Mouse (Mus musculus): Measurements from ENCODE around the gene Nup98. TPM values are rescaled to one million over a fixed set of nuclear protein-coding genes. Genes with fewer than 3 reads are reported as not detected.

Gene Nup98
- polyA plus RNA-seq, 1 experiment from 2014 or later: 20.8 TPM

- Histone ChIP-seq H3K4me3 (ENCODE audit: low read length) (peak overlapping the region; percentile 94), H3K9ac (ENCODE audit: low read length) (peak overlapping the region; percentile 99), H3K36me3 (ENCODE audit: control insufficient read depth, insufficient read depth) (no peaks in the 10 kb centered on the region), H3K27me3 (ENCODE audit: control insufficient read depth, insufficient read depth, low read length) (no peaks in the 10 kb centered on the region), H3K27ac (ENCODE audit: low read length) (peak overlapping the region; percentile 91), H3K4me1 (ENCODE audit: control insufficient read depth, insufficient read depth, low read length) (peaks cover 52% of the 10 kb centered on the region), H3K4me2 (ENCODE audit: low read depth, low read length) (peak overlapping the region; percentile 84), H3K9me3 (replicated peaks; ENCODE audit: control insufficient read depth, low read length) (no peaks in the 10 kb centered on the region)
- WGBS: under 1% methylated on average over 23 of the region's 23 CpGs
- peak; percentile 25 for ATAC-seq (replicated peaks; ENCODE audit: extremely low read depth, insufficient read depth, low FRiP score)
Measured at GRCm38 (mm10) chr7:102249531-102249895, 39.5 kb upstream of the Nup98 start.

DNA sequence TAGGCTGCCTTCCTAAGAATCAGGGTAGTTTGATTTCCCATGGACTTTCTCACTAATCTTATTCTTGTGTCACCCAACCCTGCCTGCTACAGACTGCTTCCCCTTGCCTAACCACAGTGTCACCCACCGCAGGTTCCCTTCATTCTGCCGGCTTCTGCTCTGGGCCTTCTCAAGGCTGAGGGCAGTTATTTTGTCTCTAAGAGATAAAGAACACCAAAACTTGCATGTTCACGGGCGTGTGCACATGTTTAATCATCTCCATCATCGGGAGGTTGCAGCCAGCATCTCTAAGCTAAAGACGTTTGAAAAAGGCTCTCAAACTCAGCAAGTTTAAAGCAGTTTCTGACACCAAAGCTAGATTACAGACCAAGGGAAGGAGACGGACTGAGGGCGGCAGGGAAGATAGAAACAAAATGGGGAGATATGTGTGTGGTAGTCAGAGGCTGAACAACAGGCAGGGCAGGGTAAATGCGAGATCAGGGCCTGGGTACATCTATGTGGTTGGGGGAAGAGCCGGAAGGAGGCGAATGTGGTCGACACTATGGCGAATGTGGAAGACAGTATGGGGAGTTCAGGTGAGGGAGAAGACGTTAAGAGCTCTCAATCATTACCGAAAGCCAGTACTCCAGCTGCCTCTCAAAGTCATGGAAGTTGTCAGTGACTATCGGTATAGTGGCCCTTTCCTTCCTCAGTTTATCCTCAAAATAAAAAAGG, 38.9 kb upstream of the Nup98 start:
- Histone ChIP-seq H3K27me3 (ENCODE audit: control insufficient read depth, insufficient read depth, low read length) (no peaks in the 10 kb centered on the region), H3K36me3 (ENCODE audit: control insufficient read depth, insufficient read depth) (no peaks in the 10 kb centered on the region), H3K4me1 (ENCODE audit: control insufficient read depth, insufficient read depth, low read length) (peaks cover 58% of the 10 kb centered on the region), H3K4me3 (ENCODE audit: low read length) (peak overlapping the region; percentile 94), H3K9me3 (replicated peaks; ENCODE audit: control insufficient read depth, low read length) (no peaks in the 10 kb centered on the region), H3K4me2 (ENCODE audit: low read depth, low read length) (peak overlapping the region; percentile 84), H3K9ac (ENCODE audit: low read length) (peak overlapping the region; percentile 99), H3K27ac (ENCODE audit: low read length) (peak overlapping the region; percentile 91)
- ATAC-seq (replicated peaks; ENCODE audit: extremely low read depth, insufficient read depth, low FRiP score): no peak
- 10% methylated on average over 16 of the region's 16 CpGs for WGBS

GRCm38 (mm10) chr7:102246956-102247797, 37.2 kb upstream of the Nup98 start:
- Histone ChIP-seq H3K9ac (ENCODE audit: low read length) (peak overlapping the region; percentile 38; the same call in 1 of the 2 replicates), H3K4me3 (ENCODE audit: low read length) (peak overlapping the region; percentile 94)

GRCm38 (mm10) chr7:102246265-102246664, 36.3 kb upstream of the Nup98 start:
- no peaks in the 10 kb centered on the region for H3K9me3 ChIP-seq (replicated peaks; ENCODE audit: control insufficient read depth, low read length)
- H3K9ac ChIP-seq (ENCODE audit: low read length): peak overlapping the region; percentile 38; the same call in 1 of the 2 replicates
- no peaks in the 10 kb centered on the region for H3K27me3 ChIP-seq (ENCODE audit: control insufficient read depth, insufficient read depth, low read length)
- H3K4me3 ChIP-seq (ENCODE audit: low read length): peak overlapping the region; percentile 94; the same call in 1 of the 2 replicates
- H3K27ac ChIP-seq (ENCODE audit: low read length): peak overlapping the region; percentile 64
- ATAC-seq (replicated peaks; ENCODE audit: extremely low read depth, insufficient read depth, low FRiP score): no peak
- 51% methylated on average over 6 of the region's 6 CpGs for WGBS
- H3K4me1 ChIP-seq (ENCODE audit: control insufficient read depth, insufficient read depth, low read length): peaks cover 74% of the 10 kb centered on the region
- H3K4me2 ChIP-seq (ENCODE audit: low read depth, low read length): peak overlapping the region; percentile 84
- H3K36me3 ChIP-seq (ENCODE audit: control insufficient read depth, insufficient read depth): peaks cover under 1% of the 10 kb centered on the region

More at GRCm38 (mm10) chr7:102246956-102247797, 37.2 kb upstream of the Nup98 start:
- ATAC-seq (replicated peaks; ENCODE audit: extremely low read depth, insufficient read depth, low FRiP score): no peak
- Histone ChIP-seq H3K9me3 (replicated peaks; ENCODE audit: control insufficient read depth, low read length) (no peaks in the 10 kb centered on the region), H3K27ac (ENCODE audit: low read length) (peak overlapping the region; percentile 36; the same call in 1 of the 2 replicates), H3K4me1 (ENCODE audit: control insufficient read depth, insufficient read depth, low read length) (peaks cover 73% of the 10 kb centered on the region), H3K36me3 (ENCODE audit: control insufficient read depth, insufficient read depth) (no peaks in the 10 kb centered on the region; the same call in 1 of the 2 replicates), H3K4me2 (ENCODE audit: low read depth, low read length) (peak overlapping the region; percentile 84), H3K27me3 (ENCODE audit: control insufficient read depth, insufficient read depth, low read length) (no peaks in the 10 kb centered on the region)
- 50% methylated on average over 12 of the region's 12 CpGs for WGBS

GRCm38 (mm10) chr7:102245775-102246174, 35.8 kb upstream of the Nup98 start:
- no peaks in the 10 kb centered on the region for H3K9me3 ChIP-seq (replicated peaks; ENCODE audit: control insufficient read depth, low read length)
- H3K27me3 ChIP-seq (ENCODE audit: control insufficient read depth, insufficient read depth, low read length): no peaks in the 10 kb centered on the region
- WGBS: 13% methylated on average over 1 of the region's 1 CpGs
- no peak overlapping the region for H3K4me3 ChIP-seq (ENCODE audit: low read length)
- peak overlapping the region; percentile 64 for H3K27ac ChIP-seq (ENCODE audit: low read length)
- no peak for ATAC-seq (replicated peaks; ENCODE audit: extremely low read depth, insufficient read depth, low FRiP score)
- H3K36me3 ChIP-seq (ENCODE audit: control insufficient read depth, insufficient read depth): peaks cover 5% of the 10 kb centered on the region
- H3K9ac ChIP-seq (ENCODE audit: low read length): peak overlapping the region; percentile 18; the same call in 1 of the 2 replicates
- H3K4me2 ChIP-seq (ENCODE audit: low read depth, low read length): peak overlapping the region; percentile 84; the same call in 1 of the 2 replicates
- H3K4me1 ChIP-seq (ENCODE audit: control insufficient read depth, insufficient read depth, low read length): peaks cover 69% of the 10 kb centered on the region

DNA sequence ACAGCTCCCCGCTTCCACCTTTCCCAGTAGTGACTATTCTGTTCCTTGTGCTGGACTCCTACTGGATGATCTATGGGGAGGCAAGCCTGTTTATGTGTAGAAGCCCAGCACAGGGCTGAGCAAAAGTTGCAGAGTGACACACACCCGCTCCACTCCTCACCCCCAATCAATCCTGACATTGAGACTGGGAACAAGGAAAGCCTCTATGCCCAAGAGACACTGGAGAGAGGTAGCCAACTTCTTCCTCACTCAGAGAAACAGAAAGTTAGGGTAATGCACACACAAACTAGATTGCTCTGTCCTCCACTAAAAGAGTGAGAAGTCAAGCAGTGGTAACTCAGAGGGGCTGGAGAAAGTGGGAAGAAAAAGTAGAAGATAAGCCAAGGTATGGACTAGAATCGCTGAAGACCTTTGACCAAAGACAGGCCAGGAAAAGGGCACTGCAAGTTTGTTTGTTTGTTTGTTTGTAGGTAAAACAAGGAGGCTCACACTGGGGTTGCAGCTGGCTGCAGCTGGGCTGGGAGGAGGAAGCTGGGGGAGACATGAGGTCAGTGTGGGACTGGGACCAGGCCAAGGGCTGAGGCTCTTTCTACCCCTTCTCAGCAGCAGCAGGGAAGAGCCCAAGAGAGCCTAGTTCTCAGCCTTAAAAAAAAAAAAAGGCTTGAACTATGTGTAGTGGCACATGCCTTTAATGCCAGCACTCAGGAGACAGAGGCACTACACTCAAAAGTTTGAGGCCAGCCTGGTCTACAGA, 35.0 kb upstream of the Nup98 start:
- H3K4me2 ChIP-seq (ENCODE audit: low read depth, low read length): no peak overlapping the region; the same call in 1 of the 2 replicates
- peaks cover 69% of the 10 kb centered on the region for H3K4me1 ChIP-seq (ENCODE audit: control insufficient read depth, insufficient read depth, low read length)
- peak overlapping the region; percentile 64 for H3K27ac ChIP-seq (ENCODE audit: low read length)
- ATAC-seq (replicated peaks; ENCODE audit: extremely low read depth, insufficient read depth, low FRiP score): no peak
- H3K9me3 ChIP-seq (replicated peaks; ENCODE audit: control insufficient read depth, low read length): no peaks in the 10 kb centered on the region
- peaks cover 9% of the 10 kb centered on the region for H3K36me3 ChIP-seq (ENCODE audit: control insufficient read depth, insufficient read depth)
- WGBS: 62% methylated on average over 3 of the region's 3 CpGs
- H3K4me3 ChIP-seq (ENCODE audit: low read length): no peak overlapping the region
- peak overlapping the region; percentile 12; the same call in 1 of the 2 replicates for H3K9ac ChIP-seq (ENCODE audit: low read length)
- no peaks in the 10 kb centered on the region for H3K27me3 ChIP-seq (ENCODE audit: control insufficient read depth, insufficient read depth, low read length)

GRCm38 (mm10) chr7:102243870-102244269, 33.9 kb upstream of the Nup98 start:
- Histone ChIP-seq H3K27me3 (ENCODE audit: control insufficient read depth, insufficient read depth, low read length) (no peaks in the 10 kb centered on the region), H3K4me1 (ENCODE audit: control insufficient read depth, insufficient read depth, low read length) (peaks cover 66% of the 10 kb centered on the region), H3K4me3 (ENCODE audit: low read length) (no peak overlapping the region), H3K4me2 (ENCODE audit: low read depth, low read length) (no peak overlapping the region), H3K27ac (ENCODE audit: low read length) (peak overlapping the region; percentile 64; the same call in 1 of the 2 replicates), H3K9ac (ENCODE audit: low read length) (no peak overlapping the region), H3K36me3 (ENCODE audit: control insufficient read depth, insufficient read depth) (peaks cover 18% of the 10 kb centered on the region), H3K9me3 (replicated peaks; ENCODE audit: control insufficient read depth, low read length) (no peaks in the 10 kb centered on the region)
- WGBS: 70% methylated on average over 2 of the region's 2 CpGs
- ATAC-seq (replicated peaks; ENCODE audit: extremely low read depth, insufficient read depth, low FRiP score): no peak

GRCm38 (mm10) chr7:102242917-102243316, 32.9 kb upstream of the Nup98 start:
- Histone ChIP-seq H3K4me3 (ENCODE audit: low read length) (no peak overlapping the region), H3K36me3 (ENCODE audit: control insufficient read depth, insufficient read depth) (peaks cover 25% of the 10 kb centered on the region), H3K4me2 (ENCODE audit: low read depth, low read length) (no peak overlapping the region), H3K9ac (ENCODE audit: low read length) (no peak overlapping the region), H3K27ac (ENCODE audit: low read length) (no peak overlapping the region), H3K27me3 (ENCODE audit: control insufficient read depth, insufficient read depth, low read length) (no peaks in the 10 kb centered on the region), H3K9me3 (replicated peaks; ENCODE audit: control insufficient read depth, low read length) (no peaks in the 10 kb centered on the region), H3K4me1 (ENCODE audit: control insufficient read depth, insufficient read depth, low read length) (peaks cover 57% of the 10 kb centered on the region)
- WGBS: 47% methylated on average over 3 of the region's 3 CpGs
- ATAC-seq (replicated peaks; ENCODE audit: extremely low read depth, insufficient read depth, low FRiP score): no peak

Data from heart, embryonic 16.5 days (tissue).